Mouse (Mus musculus): ENCODE data around the gene Hoxd3. TPM values are rescaled to one million over a fixed set of nuclear protein-coding genes. Genes with fewer than 3 reads are reported as not detected.

The Hoxd3 gene
- polyA plus RNA-seq, 1 experiment from 2014 or later = not detected

- H3K4me2 ChIP-seq = peak overlapping the region; percentile 23; the same call in 1 of the 2 replicates
- no peaks in the 10 kb centered on the region for H3K36me3 ChIP-seq (replicated peaks)
- 3% methylated on average over 5 of the region's 5 CpGs for WGBS (ENCODE audit: insufficient replicate concordance)
- ATAC-seq (ENCODE audit: insufficient read depth) = no peak
- H3K4me3 ChIP-seq (replicated peaks) = no peak overlapping the region
- H3K4me1 ChIP-seq (replicated peaks) = no peaks in the 10 kb centered on the region; the same call in 1 of the 2 replicates
- H3K9me3 ChIP-seq (replicated peaks) = no peaks in the 10 kb centered on the region
- H3K27ac ChIP-seq (replicated peaks) = no peak overlapping the region
- no peak overlapping the region for H3K9ac ChIP-seq
- peaks cover 100% of the 10 kb centered on the region for H3K27me3 ChIP-seq
These were observed 39.9 kb upstream of the Hoxd3 start for GRCm38 (mm10) chr2:74671847-74672246.

- Histone ChIP-seq H3K9me3 (replicated peaks) (no peaks in the 10 kb centered on the region), H3K4me3 (replicated peaks) (peak overlapping the region; percentile 29), H3K27ac (replicated peaks) (no peak overlapping the region), H3K27me3 (peaks cover 100% of the 10 kb centered on the region), H3K4me2 (peak overlapping the region; percentile 53), H3K4me1 (replicated peaks) (no peaks in the 10 kb centered on the region; the same call in 1 of the 2 replicates), H3K36me3 (replicated peaks) (no peaks in the 10 kb centered on the region), H3K9ac (no peak overlapping the region)
- no peak for ATAC-seq (ENCODE audit: insufficient read depth)
- 1% methylated on average over 40 of the region's 40 CpGs for whole genome bisulfite sequencing (ENCODE audit: insufficient replicate concordance)
These were observed 39.0 kb upstream of the Hoxd3 start for GRCm38 (mm10) chr2:74672481-74673362.

GRCm38 (mm10) chr2:74673835-74674425, 37.8 kb upstream of the Hoxd3 start:
- WGBS (ENCODE audit: insufficient replicate concordance) = 3% methylated on average over 24 of the region's 24 CpGs
- H3K4me1 ChIP-seq (replicated peaks) = no peaks in the 10 kb centered on the region
- ATAC-seq (ENCODE audit: insufficient read depth) = no peak

GRCm38 (mm10) chr2:74674881-74675665, 36.7 kb upstream of the Hoxd3 start, which contains the start of gene Hoxd12:
Gene Hoxd12, plus strand, starts transcription at chr2:74675013.
- WGBS (ENCODE audit: insufficient replicate concordance) = 4% methylated on average over 47 of the region's 47 CpGs
- Histone ChIP-seq H3K4me2 (no peak within 1 kb of the TSS), H3K36me3 (replicated peaks) (no peaks in the 10 kb centered on the region), H3K27ac (replicated peaks) (no peak within 1 kb of the TSS), H3K27me3 (peaks cover 100% of the 10 kb centered on the region), H3K4me3 (replicated peaks) (no peak within 1 kb of the TSS), H3K4me1 (replicated peaks) (no peaks in the 10 kb centered on the region), H3K9ac (no peak within 1 kb of the TSS), H3K9me3 (replicated peaks) (no peaks in the 10 kb centered on the region)
- no peak for ATAC-seq (ENCODE audit: insufficient read depth)

More at GRCm38 (mm10) chr2:74673835-74674425, 37.8 kb upstream of the Hoxd3 start:
- H3K4me3 ChIP-seq (replicated peaks) = no peak overlapping the region
- peaks cover 100% of the 10 kb centered on the region for H3K27me3 ChIP-seq
- no peaks in the 10 kb centered on the region for H3K36me3 ChIP-seq (replicated peaks)
- no peak overlapping the region for H3K27ac ChIP-seq (replicated peaks)
- H3K9ac ChIP-seq = no peak overlapping the region
- no peaks in the 10 kb centered on the region for H3K9me3 ChIP-seq (replicated peaks)
- no peak overlapping the region for H3K4me2 ChIP-seq

- ATAC-seq (ENCODE audit: insufficient read depth) = no peak
- H3K27ac ChIP-seq (replicated peaks) = no peak overlapping the region
- H3K27me3 ChIP-seq = peaks cover 100% of the 10 kb centered on the region
- H3K9me3 ChIP-seq (replicated peaks) = no peaks in the 10 kb centered on the region
- no peak overlapping the region for H3K4me2 ChIP-seq
- no peaks in the 10 kb centered on the region for H3K36me3 ChIP-seq (replicated peaks)
- no peak overlapping the region for H3K4me3 ChIP-seq (replicated peaks)
- H3K4me1 ChIP-seq (replicated peaks) = no peaks in the 10 kb centered on the region
- no peak overlapping the region for H3K9ac ChIP-seq
- 4% methylated on average over 24 of the region's 24 CpGs for WGBS (ENCODE audit: insufficient replicate concordance)
These were observed 36.0 kb upstream of the Hoxd3 start for GRCm38 (mm10) chr2:74675666-74676282.

GRCm38 (mm10) chr2:74676376-74677052, 35.2 kb upstream of the Hoxd3 start:
- Histone ChIP-seq H3K9ac (no peak overlapping the region), H3K27ac (replicated peaks) (no peak overlapping the region), H3K9me3 (replicated peaks) (no peaks in the 10 kb centered on the region), H3K4me1 (replicated peaks) (no peaks in the 10 kb centered on the region), H3K4me2 (no peak overlapping the region), H3K36me3 (replicated peaks) (no peaks in the 10 kb centered on the region), H3K27me3 (peaks cover 100% of the 10 kb centered on the region), H3K4me3 (replicated peaks) (no peak overlapping the region)
- ATAC-seq (ENCODE audit: insufficient read depth) = no peak
- WGBS (ENCODE audit: insufficient replicate concordance) = 3% methylated on average over 9 of the region's 9 CpGs

- H3K27ac ChIP-seq (replicated peaks) = no peak overlapping the region
- H3K4me3 ChIP-seq (replicated peaks) = no peak overlapping the region
- 8% methylated on average over 2 of the region's 2 CpGs for WGBS (ENCODE audit: insufficient replicate concordance)
- peaks cover 3% of the 10 kb centered on the region for H3K4me1 ChIP-seq (replicated peaks)
- H3K27me3 ChIP-seq = peaks cover 100% of the 10 kb centered on the region
- H3K36me3 ChIP-seq (replicated peaks) = no peaks in the 10 kb centered on the region
- no peaks in the 10 kb centered on the region for H3K9me3 ChIP-seq (replicated peaks)
- no peak overlapping the region for H3K9ac ChIP-seq
- no peak overlapping the region for H3K4me2 ChIP-seq
- no peak for ATAC-seq (ENCODE audit: insufficient read depth)
These were observed 34.6 kb upstream of the Hoxd3 start for GRCm38 (mm10) chr2:74677106-74677505.

- no peak within 1 kb of the TSS for H3K9ac ChIP-seq
- H3K4me2 ChIP-seq = no peak within 1 kb of the TSS
- H3K9me3 ChIP-seq (replicated peaks) = no peaks in the 10 kb centered on the region
- H3K4me1 ChIP-seq (replicated peaks) = peaks cover 9% of the 10 kb centered on the region
- no peak within 1 kb of the TSS for H3K27ac ChIP-seq (replicated peaks)
- 3% methylated on average over 15 of the region's 15 CpGs for WGBS (ENCODE audit: insufficient replicate concordance)
- no peak for ATAC-seq (ENCODE audit: insufficient read depth)
- no peak within 1 kb of the TSS for H3K4me3 ChIP-seq (replicated peaks)
- H3K36me3 ChIP-seq (replicated peaks) = no peaks in the 10 kb centered on the region
- H3K27me3 ChIP-seq = peaks cover 100% of the 10 kb centered on the region
These were observed 32.7 kb upstream of the Hoxd3 start, which contains the start of gene Hoxd11 for GRCm38 (mm10) chr2:74678891-74679595. Gene Hoxd11, plus strand, starts transcription at chr2:74679557.

GRCm38 (mm10) chr2:74679596-74679971, 32.1 kb upstream of the Hoxd3 start:
- no peak overlapping the region for H3K9ac ChIP-seq
- under 1% methylated on average over 26 of the region's 26 CpGs for WGBS (ENCODE audit: insufficient replicate concordance)
- peaks cover 100% of the 10 kb centered on the region for H3K27me3 ChIP-seq
- no peak overlapping the region for H3K27ac ChIP-seq (replicated peaks)
- ATAC-seq (ENCODE audit: insufficient read depth) = no peak
- H3K4me3 ChIP-seq (replicated peaks) = no peak overlapping the region
- H3K9me3 ChIP-seq (replicated peaks) = no peaks in the 10 kb centered on the region
- peaks cover 9% of the 10 kb centered on the region for H3K4me1 ChIP-seq (replicated peaks)
- H3K4me2 ChIP-seq = no peak overlapping the region
- H3K36me3 ChIP-seq (replicated peaks) = no peaks in the 10 kb centered on the region

GRCm38 (mm10) chr2:74679980-74680379, 31.7 kb upstream of the Hoxd3 start:
- H3K27ac ChIP-seq (replicated peaks) = no peak overlapping the region
- no peak overlapping the region for H3K4me3 ChIP-seq (replicated peaks)
- ATAC-seq (ENCODE audit: insufficient read depth) = no peak
- H3K4me1 ChIP-seq (replicated peaks) = peaks cover 9% of the 10 kb centered on the region
- H3K36me3 ChIP-seq (replicated peaks) = no peaks in the 10 kb centered on the region
- H3K9ac ChIP-seq = no peak overlapping the region
- 1% methylated on average over 23 of the region's 23 CpGs for WGBS (ENCODE audit: insufficient replicate concordance)
- H3K4me2 ChIP-seq = no peak overlapping the region
- peaks cover 100% of the 10 kb centered on the region for H3K27me3 ChIP-seq
- no peaks in the 10 kb centered on the region for H3K9me3 ChIP-seq (replicated peaks)
